Mouse (Mus musculus) MEL (cell line): ENCODE measurements at regions not wholly inside any gene's neighbourhood (a gene's known extent, or its start where the extent isn't known, plus 50 kb on each side); places are given as distances from the start of the nearest gene placed in this dataset.
A peak's percentile ranks its signal among the peaks of the same experiment; 100 is the strongest.
"Not testable (repeated sequence)": the region's sequence is repeated elsewhere in the genome, so short reads cannot be mapped to it uniquely, and the experiment has no call there.

Experiments
- DNase-seq: peaks from one replicate; pipeline ENCODE4 v3.0.0; 2011; ENCODE audit warnings: low read depth, low spot score
- H3K27ac ChIP-seq: 2 replicates; pipeline ENCODE4 v1.5.1; 2012; ENCODE audit warnings: low read depth, mild to moderate bottlenecking, control low read depth, low read length, moderate library complexity; ENCODE audit not compliant: control insufficient read depth
- H3K27me3 ChIP-seq, 2 experiments: fragments of 150-350 bp in 1 of 2; sonication (generic) in 1 of 2; 2 replicates each; pipeline ENCODE4 v1.6.1; 2012; ENCODE audit warnings: low read length in 2 of 2, mild to moderate bottlenecking in 2 of 2, improper control_type of control experiment in 1 of 2, moderate library complexity in 1 of 2; ENCODE audit not compliant: insufficient read depth in 2 of 2, control insufficient read depth in 1 of 2
- H3K36me3 ChIP-seq, 2 experiments: 2 replicates each; pipeline ENCODE4 v1.6.1; 2012 to 2014; ENCODE audit warnings: low read length in 2 of 2, improper control_type of control experiment in 1 of 2, inconsistent platforms in 1 of 2, mild to moderate bottlenecking in 1 of 2; ENCODE audit not compliant: insufficient read depth in 2 of 2, control insufficient read depth in 1 of 2
- H3K4me1 ChIP-seq, 2 experiments: fragments of 150-350 bp in 1 of 2; sonication (generic) in 1 of 2; 2 replicates each; pipeline ENCODE4 v1.6.1; 2012; ENCODE audit warnings: low read length in 2 of 2, improper control_type of control experiment in 1 of 2, mild to moderate bottlenecking in 1 of 2; ENCODE audit not compliant: insufficient read depth in 2 of 2, control insufficient read depth in 1 of 2
- H3K4me3 ChIP-seq, 2 experiments: fragments of 150-350 bp in 1 of 2; sonication (generic) in 1 of 2; 2 replicates each; pipeline ENCODE4 v1.5.1; 2012; ENCODE audit warnings: low read depth in 2 of 2, low read length in 2 of 2, mild to moderate bottlenecking in 2 of 2, moderate library complexity in 2 of 2, control low read depth in 1 of 2, improper control_type of control experiment in 1 of 2; ENCODE audit not compliant: control insufficient read depth in 1 of 2, insufficient read depth in 1 of 2
- H3K79me2 ChIP-seq: 2 replicates; pipeline ENCODE4 v1.6.1; 2012; ENCODE audit warnings: mild to moderate bottlenecking, low read length, moderate library complexity; ENCODE audit not compliant: control insufficient read depth, poor library complexity, insufficient read depth
- H3K9ac ChIP-seq: 2 replicates; pipeline ENCODE4 v1.6.1; 2012; ENCODE audit warnings: low read depth, mild to moderate bottlenecking, control low read depth, low read length, moderate library complexity; ENCODE audit not compliant: control insufficient read depth, poor library complexity, severe bottlenecking
- H3K9me3 ChIP-seq: fragments of 150-350 bp; sonication (generic); replicated peaks from 2 replicates; pipeline ENCODE4 v1.6.1; 2012; ENCODE audit warnings: mild to moderate bottlenecking, low read length, improper control_type of control experiment, moderate library complexity; ENCODE audit not compliant: insufficient read depth
- BHLHE40 ChIP-seq: IDR thresholded peaks from 2 replicates; pipeline ENCODE4 v1.6.1; 2012; ENCODE audit warnings: low read depth, mild to moderate bottlenecking, inconsistent platforms, low read length, improper control_type of control experiment, borderline replicate concordance
- CHD2 ChIP-seq: IDR thresholded peaks from 2 replicates; pipeline ENCODE4 v1.6.1; 2011; ENCODE audit warnings: low read length, improper control_type of control experiment
- CTCF ChIP-seq, 3 experiments: IDR thresholded peaks in 2 of 3; conservative IDR thresholded peaks in 1 of 3; 2 replicates each; pipeline ENCODE4 v1.5.1; 2011 to 2012; ENCODE audit warnings: low read length in 3 of 3, low read depth in 2 of 3, mild to moderate bottlenecking in 2 of 3, improper control_type of control experiment in 1 of 3, inconsistent platforms in 1 of 3, mixed read lengths in 1 of 3, moderate library complexity in 1 of 3; ENCODE audit not compliant: control insufficient read depth in 1 of 3, insufficient read depth in 1 of 3, poor library complexity in 1 of 3, severe bottlenecking in 1 of 3
- E2F4 ChIP-seq: IDR thresholded peaks from 2 replicates; pipeline ENCODE4 v1.6.1; 2011; ENCODE audit warnings: low read depth, low read length, improper control_type of control experiment, borderline replicate concordance
- GATA1 ChIP-seq: IDR thresholded peaks from 2 replicates; pipeline ENCODE4 v1.6.1; 2011; ENCODE audit warnings: low read depth, low read length, improper control_type of control experiment
- HCFC1 ChIP-seq: IDR thresholded peaks from 2 replicates; pipeline ENCODE4 v1.6.1; 2012; ENCODE audit warnings: low read depth, mild to moderate bottlenecking, inconsistent platforms, low read length, improper control_type of control experiment, moderate library complexity
- JUND ChIP-seq: IDR thresholded peaks from 2 replicates; pipeline ENCODE4 v1.6.1; 2011; ENCODE audit warnings: low read depth, mild to moderate bottlenecking, improper control_type of control experiment, low read length
- MAFK ChIP-seq: IDR thresholded peaks from 2 replicates; pipeline ENCODE4 v1.6.1; 2011; ENCODE audit warnings: low read depth, mild to moderate bottlenecking, low read length, improper control_type of control experiment, borderline replicate concordance
- MEF2A ChIP-seq: IDR thresholded peaks from 2 replicates; pipeline ENCODE4 v1.6.1; 2014; ENCODE audit warnings: low read depth, mild to moderate bottlenecking, inconsistent platforms, low read length, improper control_type of control experiment; ENCODE audit not compliant: poor library complexity, insufficient replicate concordance, severe bottlenecking; ENCODE audit errors: extremely low read depth
- POLR2AphosphoS5 ChIP-seq: IDR thresholded peaks from 2 replicates; pipeline ENCODE4 v1.6.1; 2012; ENCODE audit warnings: low read depth, borderline replicate concordance, mild to moderate bottlenecking, inconsistent platforms, low read length, moderate library complexity, mixed read lengths
- RAD21 ChIP-seq: IDR thresholded peaks from 2 replicates; pipeline ENCODE4 v1.6.1; 2011; ENCODE audit warnings: mild to moderate bottlenecking, low read depth, low read length, improper control_type of control experiment
- SMC3 ChIP-seq: IDR thresholded peaks from 2 replicates; pipeline ENCODE4 v1.6.1; 2011; ENCODE audit warnings: low read depth, low read length, improper control_type of control experiment
- UBTF ChIP-seq: IDR thresholded peaks from 2 replicates; pipeline ENCODE4 v1.6.1; 2012; ENCODE audit warnings: low read depth, mild to moderate bottlenecking, inconsistent platforms, low read length, improper control_type of control experiment, moderate library complexity, borderline replicate concordance; ENCODE audit not compliant: insufficient read depth
- USF1 ChIP-seq: IDR thresholded peaks from 2 replicates; pipeline ENCODE4 v1.6.1; 2014; ENCODE audit warnings: low read depth, mild to moderate bottlenecking, inconsistent platforms, low read length, improper control_type of control experiment, moderate library complexity
- USF2 ChIP-seq, 2 experiments: IDR thresholded peaks; 2 replicates each; pipeline ENCODE4 v1.6.1; 2011 to 2012; ENCODE audit warnings: improper control_type of control experiment in 2 of 2, low read length in 2 of 2, borderline replicate concordance in 1 of 2, inconsistent platforms in 1 of 2, low read depth in 1 of 2, mild to moderate bottlenecking in 1 of 2; ENCODE audit not compliant: insufficient read depth in 1 of 2
- ZC3H11A ChIP-seq: IDR thresholded peaks from 2 replicates; pipeline ENCODE4 v1.6.1; 2012; ENCODE audit warnings: low read depth, mild to moderate bottlenecking, inconsistent platforms, low read length, improper control_type of control experiment
- ZKSCAN1 ChIP-seq: IDR thresholded peaks from 2 replicates; pipeline ENCODE4 v1.6.1; 2012; ENCODE audit warnings: low read depth, mild to moderate bottlenecking, inconsistent platforms, low read length, improper control_type of control experiment, moderate library complexity

GRCm38 (mm10) chr6:69758618-69759017 lies 1033.4 kb downstream of the Rpia start (continued):
- no peak for TF ChIP-seq ZKSCAN1

- no peak overlapping the region for H3K27ac ChIP-seq
- TF ChIP-seq GATA1 (no peak), UBTF (no peak), ZC3H11A (no peak), CHD2 (no peak), BHLHE40 (no peak)
- TF ChIP-seq, all 39 proteins: peak for 0
- Histone ChIP-seq H3K4me1 (no peaks in the 10 kb centered on the region), H3K9me3 (no peaks in the 10 kb centered on the region), H3K27me3 (no peaks in the 10 kb centered on the region), H3K4me3 (no peak overlapping the region), H3K36me3 (no peaks in the 10 kb centered on the region), H3K79me2 (no peaks in the 10 kb centered on the region), H3K9ac (no peak overlapping the region)
- DNase-seq, result no peak
These were observed 1052.9 kb downstream of the Rpia start for GRCm38 (mm10) chr6:69739002-69739625.

- not testable (repeated sequence) for H3K79me2 ChIP-seq, H3K27me3 ChIP-seq
- DNase-seq, result peak; percentile 58
These were observed 1059.2 kb downstream of the Rpia start for GRCm38 (mm10) chr6:69732866-69733265.

GRCm38 (mm10) chr6:69726362-69726761 lies 1065.7 kb downstream of the Rpia start:
- no peak for DNase-seq
- no peaks in the 10 kb centered on the region for H3K4me1 ChIP-seq
- H3K4me3 ChIP-seq, result no peak overlapping the region
- no peak overlapping the region for H3K27ac ChIP-seq
- no peaks in the 10 kb centered on the region for H3K27me3 ChIP-seq
- H3K36me3 ChIP-seq, result no peaks in the 10 kb centered on the region
- no peak for TF ChIP-seq MEF2A
- TF ChIP-seq E2F4, result no peak
- no peak for TF ChIP-seq MAFK
- TF ChIP-seq POLR2AphosphoS5, result no peak
- no peak for TF ChIP-seq HCFC1
- TF ChIP-seq USF2 (IDR thresholded peaks at IDR 0.05; ENCODE audit: borderline replicate concordance in 1 of 2, insufficient read depth in 1 of 2, low read depth in 1 of 2, low read length in 2 of 2), result no peak
- no peak for TF ChIP-seq USF1
- TF ChIP-seq JUND, result no peak
- H3K79me2 ChIP-seq, result no peaks in the 10 kb centered on the region
- no peaks in the 10 kb centered on the region for H3K9me3 ChIP-seq
- H3K9ac ChIP-seq, result no peak overlapping the region

More at GRCm38 (mm10) chr6:69732866-69733265, 1059.2 kb downstream of the Rpia start:
- H3K9me3 ChIP-seq, H3K36me3 ChIP-seq, H3K9ac ChIP-seq, H3K4me1 ChIP-seq, H3K4me3 ChIP-seq, H3K27ac ChIP-seq: not testable (repeated sequence)
- peak in 2 of 3 experiments; percentile 13 to 64; a peak in 3 of 6 replicates for TF ChIP-seq CTCF (IDR thresholded peaks at IDR 0.05 in 2 of 3, conservative IDR thresholded peaks at IDR 0.05 in 1 of 3; ENCODE audit: control insufficient read depth in 1 of 3, insufficient read depth in 1 of 3, low read depth in 2 of 3, low read length in 3 of 3, poor library complexity in 1 of 3, severe bottlenecking in 1 of 3)
- peak; percentile 54 for TF ChIP-seq SMC3
- TF ChIP-seq ZC3H11A, result 0 out of 2 replicates have a peak, but pooled peaks have one; percentile 11
- TF ChIP-seq RAD21, result peak; percentile 60

GRCm38 (mm10) chr6:69702813-69703212 lies 1089.2 kb downstream of the Rpia start:
- not testable (repeated sequence) for H3K4me3 ChIP-seq, H3K9ac ChIP-seq

More at GRCm38 (mm10) chr6:69702813-69703212, 1089.2 kb downstream of the Rpia start:
- not testable (repeated sequence) for H3K36me3 ChIP-seq, DNase-seq, H3K27me3 ChIP-seq, H3K27ac ChIP-seq, H3K4me1 ChIP-seq, H3K79me2 ChIP-seq, H3K9me3 ChIP-seq
